Mouse (Mus musculus): ENCODE measurements around the gene Gm10644.

Gm10644 gene

DNA sequence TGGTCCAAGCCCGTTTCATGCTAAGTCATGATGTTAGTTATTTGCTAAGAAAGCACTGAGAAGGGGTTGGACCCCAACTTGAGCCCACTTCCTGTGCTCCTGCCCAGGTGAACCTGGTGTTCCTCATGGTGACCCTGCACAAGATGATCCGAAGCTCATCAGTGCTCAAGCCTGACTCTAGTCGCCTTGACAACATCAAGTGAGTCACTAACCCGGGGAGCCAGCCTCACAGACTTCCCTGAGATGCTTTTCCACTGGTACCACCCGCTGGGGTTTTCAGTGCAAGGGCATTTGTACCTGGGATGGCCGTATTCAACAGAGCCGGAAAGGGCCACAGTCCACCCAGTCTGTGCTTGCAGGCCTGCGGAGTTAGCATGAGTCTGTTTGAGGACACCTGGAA is 19.6 kb downstream of the Gm10644 start:
- no peak for DNase-seq (ENCODE audit: low spot score in 2 of 2)

DNA sequence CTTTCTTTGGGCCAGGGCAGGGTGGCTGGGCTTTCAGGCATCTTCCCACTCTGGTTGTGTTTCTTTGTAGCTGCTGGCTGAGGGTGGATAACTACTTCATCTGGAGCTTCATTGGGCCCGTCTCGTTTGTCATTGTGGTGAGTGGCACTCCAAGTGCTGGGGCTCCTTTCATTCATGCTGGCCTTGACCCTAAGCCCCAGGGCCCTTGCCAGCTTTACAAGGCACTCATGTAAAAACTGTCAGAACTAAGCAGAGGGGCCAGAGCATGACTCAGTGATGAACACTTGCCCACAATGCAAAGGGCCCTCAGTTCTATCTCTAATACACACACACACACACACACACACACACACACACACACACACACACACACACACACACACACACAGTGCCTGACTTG is 20.0 kb downstream of the Gm10644 start:
- DNase-seq (ENCODE audit: low spot score in 2 of 2), result no peak

- no peak for DNase-seq (ENCODE audit: low spot score in 2 of 2)
Observed at GRCm38 (mm10) chr8:83934222-83934621, 20.8 kb downstream of the Gm10644 start.

GRCm38 (mm10) chr8:83926266-83926665 is 28.7 kb downstream of the Gm10644 start:
- DNase-seq (ENCODE audit: low spot score in 2 of 2), result no peak

GRCm38 (mm10) chr8:83924585-83924984 is 30.4 kb downstream of the Gm10644 start:
- DNase-seq (ENCODE audit: low spot score in 2 of 2), result no peak

GRCm38 (mm10) chr8:83922727-83923126 is 32.3 kb downstream of the Gm10644 start:
- DNase-seq (ENCODE audit: low spot score in 2 of 2), result no peak

GRCm38 (mm10) chr8:83921558-83921957 is 33.4 kb downstream of the Gm10644 start:
- peak; percentile 29 to 38 for DNase-seq (ENCODE audit: low spot score in 2 of 2)

- DNase-seq (ENCODE audit: low spot score in 2 of 2), result no peak
Observed at GRCm38 (mm10) chr8:83917566-83917965, 37.4 kb downstream of the Gm10644 start.

DNA sequence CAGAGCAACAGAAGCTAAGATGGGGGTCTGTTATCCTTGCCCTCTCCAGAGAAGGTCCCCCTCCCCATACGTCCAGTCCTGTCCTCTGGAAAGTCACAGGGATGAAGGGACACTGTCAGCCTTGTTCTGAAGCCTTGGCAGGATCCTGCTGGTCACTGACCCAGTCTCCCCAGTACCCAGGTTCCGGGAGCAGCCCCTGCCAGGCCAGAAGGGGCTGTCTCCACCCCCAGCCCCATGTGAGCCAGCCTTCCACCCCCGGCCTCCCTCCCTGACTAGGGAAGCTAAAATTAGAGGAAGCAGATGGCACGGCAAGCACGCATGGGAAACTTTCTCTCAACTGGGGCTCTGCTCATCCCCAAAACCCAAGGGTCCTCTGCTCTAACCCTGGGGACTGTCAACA is 39.0 kb downstream of the Gm10644 start:
- no peak for DNase-seq (ENCODE audit: low spot score in 2 of 2)

- DNase-seq (ENCODE audit: low spot score in 2 of 2), result no peak
Observed at GRCm38 (mm10) chr8:83914860-83915259, 40.1 kb downstream of the Gm10644 start.

GRCm38 (mm10) chr8:83914232-83914631 is 40.8 kb downstream of the Gm10644 start:
- DNase-seq (ENCODE audit: low spot score in 2 of 2), result no peak

- DNase-seq (ENCODE audit: low spot score in 2 of 2), result no peak
Observed at GRCm38 (mm10) chr8:83911809-83912731, 42.9 kb downstream of the Gm10644 start.

GRCm38 (mm10) chr8:83909311-83909710 is 45.7 kb downstream of the Gm10644 start:
- DNase-seq (ENCODE audit: low spot score in 2 of 2), result no peak

DNA sequence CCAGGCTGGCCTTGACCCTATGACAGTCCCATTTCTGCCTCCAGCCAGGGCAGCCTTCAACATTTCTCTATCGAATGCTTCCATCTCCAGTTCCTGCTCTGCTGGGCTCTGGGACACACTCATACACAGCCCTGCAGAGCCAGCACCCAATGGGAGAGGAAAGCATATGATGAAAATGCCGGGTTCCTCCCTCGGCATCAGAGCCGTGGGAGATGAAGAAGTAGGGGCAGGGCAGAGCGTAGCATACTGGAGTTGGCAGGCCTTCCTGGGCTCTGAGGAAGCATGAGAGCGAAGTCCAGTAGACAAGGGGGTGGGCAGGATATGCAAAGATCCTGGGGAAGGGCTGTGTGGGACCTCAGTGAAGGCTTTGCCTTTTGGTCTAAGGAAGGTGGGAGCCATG is 46.4 kb downstream of the Gm10644 start:
- no peak for DNase-seq (ENCODE audit: low spot score in 2 of 2)

GRCm38 (mm10) chr8:83902961-83903666 is 51.9 kb downstream of the Gm10644 start:
- no peak for DNase-seq (ENCODE audit: low spot score in 2 of 2)

DNA sequence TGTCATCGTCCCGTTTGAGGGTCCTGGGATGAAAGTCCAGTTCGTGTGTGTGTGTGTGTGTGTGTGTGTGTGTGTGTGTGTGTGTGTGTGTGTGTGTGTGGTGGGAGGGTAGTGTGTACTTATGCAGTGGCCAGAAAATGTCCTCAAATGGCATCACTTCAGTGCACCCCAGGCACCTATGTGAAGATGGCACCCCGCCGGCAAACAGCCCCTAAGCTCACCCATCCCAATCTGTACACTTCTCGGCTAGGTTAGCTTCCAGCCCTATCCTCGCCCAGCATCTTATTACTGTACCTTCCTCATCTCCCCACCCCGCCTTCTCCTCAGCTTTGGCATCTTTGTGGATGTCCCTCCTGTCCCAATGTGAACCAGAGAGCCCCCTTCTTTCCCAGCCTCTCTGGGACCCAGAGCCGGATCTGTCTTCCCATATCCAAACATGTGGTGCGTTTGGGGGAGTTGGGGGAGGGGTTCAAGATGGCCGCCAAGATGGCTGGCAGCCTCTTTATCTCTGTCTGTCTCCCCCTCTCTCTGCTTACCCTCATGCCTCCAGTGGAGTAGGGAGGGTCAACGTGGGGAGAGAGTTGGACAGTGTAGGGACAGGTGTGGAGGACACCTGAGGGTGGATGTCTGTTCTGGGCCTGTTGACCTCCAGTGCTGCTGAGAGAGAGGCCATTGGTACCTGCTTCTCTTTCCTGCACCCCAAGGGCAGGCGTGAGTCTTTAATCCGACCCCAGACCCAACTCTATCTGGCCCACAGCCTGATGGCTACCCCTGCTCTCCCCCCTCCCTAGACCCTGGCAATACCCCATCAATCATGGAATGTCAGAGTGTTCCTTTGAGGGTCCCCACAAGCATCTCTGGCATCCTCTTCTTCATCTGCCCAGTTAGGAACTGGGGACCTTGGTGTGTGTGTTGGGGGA is 53.2 kb downstream of the Gm10644 start:
- DNase-seq (ENCODE audit: low spot score in 2 of 2), result no peak

- no peak for DNase-seq (ENCODE audit: low spot score in 2 of 2)
Observed at GRCm38 (mm10) chr8:83900957-83901270, 54.1 kb downstream of the Gm10644 start.

- peak in 1 of 2 experiments; percentile 10 for DNase-seq (ENCODE audit: low spot score in 2 of 2)
Observed at GRCm38 (mm10) chr8:83900266-83900956, 54.6 kb downstream of the Gm10644 start.

- peak; percentile 73 to 83 for DNase-seq (ENCODE audit: low spot score in 2 of 2)
Observed at GRCm38 (mm10) chr8:83899363-83900252, 55.4 kb downstream of the Gm10644 start, which contains the start of gene Adgrl1. Gene Adgrl1, plus strand, starts transcription at chr8:83900105.

DNA sequence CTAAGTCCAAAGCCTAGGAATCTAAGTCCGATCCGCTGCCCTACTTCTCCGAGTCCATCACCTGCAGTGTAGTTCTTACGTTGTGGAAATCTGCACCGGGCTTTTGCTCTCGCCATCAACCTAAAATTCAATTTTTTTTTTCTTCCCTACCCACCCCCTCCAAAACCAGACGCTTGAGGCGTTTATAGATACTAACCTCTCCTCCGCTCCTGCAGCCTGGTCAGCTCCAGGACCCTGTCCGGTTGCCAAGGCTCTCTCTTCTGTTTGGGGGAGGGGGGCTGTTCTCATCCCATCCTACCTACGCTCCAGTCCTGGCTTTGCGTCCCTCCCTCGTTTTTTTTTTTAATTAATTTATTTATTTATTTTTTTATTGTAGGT is 56.0 kb downstream of the Gm10644 start:
- DNase-seq (ENCODE audit: low spot score in 2 of 2), result peak in 1 of 2 experiments; percentile 18

Measured in urinary bladder, adult 18-20 months (tissue).